Mouse (Mus musculus) gastrocnemius, adult 2 months (tissue): ENCODE data around the gene Gcm1. TPM values are rescaled to one million over a fixed set of nuclear protein-coding genes. Genes with fewer than 3 reads are reported as not detected.
A peak's percentile ranks its signal among the peaks of the same experiment; 100 is the strongest.

Source experiments
- DNase-seq: peaks from one replicate; pipeline ENCODE4 v3.0.0; 2022
- H3K27ac ChIP-seq: fragments of 200-600 bp; 2 replicates; pipeline ENCODE4 v1.8.1; 2022; ENCODE audit warnings: mild to moderate bottlenecking
- H3K4me3 ChIP-seq: fragments of 200-600 bp; 2 replicates; pipeline ENCODE4 v1.8.1; 2022; ENCODE audit warnings: mild to moderate bottlenecking, moderate library complexity
- CTCF ChIP-seq: fragments of 200-600 bp; IDR thresholded peaks from 2 replicates; pipeline ENCODE4 v1.8.1; 2022; ENCODE audit warnings: antibody characterized with exemption, mild to moderate bottlenecking, moderate library complexity
- intact Hi-C: fragments of 180-260 bp; cut with DNase I; formaldehyde crosslinking; loops from one replicate; pipeline ENCODE4 v1.15.1; 2025
- total RNA-seq, 2 experiments: library from RNA; stranded (reverse); gene quantifications; 2 replicates each; pipeline ENCODE4 v1.2.3; 2021

The Gcm1 gene
- total RNA-seq, 2 experiments from 2014 or later = not detected

- peak; percentile 45 for TF ChIP-seq CTCF
- Histone ChIP-seq H3K27ac (peak overlapping the region; percentile 99), H3K4me3 (peak overlapping the region; percentile 79)
- intact Hi-C loops = no loop called here
- no peak for DNase-seq
Measured at GRCm38 (mm10) chr9:78109656-78110055, 57.9 kb downstream of the Gcm1 start.

DNA sequence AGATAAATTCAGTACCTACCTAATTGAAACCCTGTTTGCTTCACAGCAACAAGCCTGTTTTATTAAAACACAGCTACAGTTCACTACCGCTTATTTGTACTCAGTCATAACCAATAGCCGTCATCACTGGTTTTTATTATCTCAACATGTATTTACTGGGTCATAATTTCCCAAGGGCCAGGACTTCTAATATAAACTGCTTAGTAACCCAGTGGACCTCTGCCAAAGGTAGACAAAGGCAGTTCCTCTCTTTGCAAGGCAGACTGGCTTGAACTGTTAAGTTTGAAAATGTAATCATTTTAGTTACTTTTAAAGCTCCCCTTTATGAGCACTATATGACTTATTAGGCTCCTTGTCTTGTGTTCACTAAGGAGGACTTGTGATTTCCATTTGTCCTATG, 59.7 kb downstream of the Gcm1 start:
- H3K27ac ChIP-seq = no peak overlapping the region
- intact Hi-C loops = no loop called here
- no peak for TF ChIP-seq CTCF
- H3K4me3 ChIP-seq = no peak overlapping the region
- DNase-seq = no peak

DNA sequence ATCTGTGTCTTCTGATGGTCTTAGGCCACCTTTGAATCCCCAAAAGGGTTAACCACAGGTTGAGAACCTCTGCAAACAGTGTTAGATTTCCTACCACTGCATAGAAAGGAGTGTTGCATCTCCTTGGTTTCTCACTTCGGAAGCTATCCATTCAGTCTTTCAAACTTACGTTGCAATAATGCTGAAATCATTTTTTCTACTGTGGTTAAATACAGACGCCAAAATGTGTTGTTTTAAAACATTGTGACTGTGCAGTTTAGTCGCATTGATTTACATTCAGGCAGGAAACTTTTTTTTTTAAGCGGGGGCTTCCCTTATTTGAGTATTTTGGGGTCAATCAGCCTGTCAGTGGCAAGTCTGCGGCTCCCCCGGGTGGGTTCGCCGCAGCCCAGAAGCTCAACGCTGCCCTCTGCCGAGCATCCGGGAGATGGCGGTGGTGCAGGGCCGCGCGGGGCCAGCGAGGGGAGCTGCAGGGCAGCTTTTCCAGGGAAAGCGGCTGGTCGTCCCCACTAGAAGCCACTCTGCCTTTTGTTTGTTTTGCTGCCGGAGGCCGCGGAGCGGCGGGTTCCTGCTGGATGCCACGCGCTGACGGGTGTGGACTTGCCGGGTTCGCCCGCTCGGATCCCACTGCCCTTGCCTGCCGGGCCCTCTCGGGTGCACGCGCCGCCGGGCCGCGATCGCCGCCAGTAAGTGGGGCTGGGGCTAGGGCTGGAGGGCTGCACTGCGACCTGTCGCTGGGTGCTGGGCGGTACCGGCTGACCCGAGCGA, 61.2 kb downstream of the Gcm1 start:
- intact Hi-C loops = loop anchor here (1.0 to 2.0 kb wide), 3 partner anchors 41 to 81 kb away; no protein-coding TSS in a partner anchor

DNA sequence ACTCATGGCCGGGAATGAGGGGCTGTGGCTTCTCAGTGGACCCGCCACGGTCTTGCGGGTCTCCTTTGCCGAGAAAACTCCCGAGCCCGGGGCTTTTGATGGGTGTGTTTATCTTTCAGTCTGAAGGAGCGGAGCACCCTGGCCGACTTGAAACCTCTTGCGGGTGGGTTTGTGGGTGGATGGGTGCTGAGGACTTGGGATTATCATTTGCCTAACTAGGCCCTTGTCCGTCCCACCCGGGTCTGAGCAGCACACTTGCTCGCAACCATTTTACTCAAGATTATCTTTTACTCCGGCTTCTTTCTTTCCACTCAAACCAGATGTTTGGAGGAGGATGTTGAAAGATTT, 61.8 kb downstream of the Gcm1 start:
- DNase-seq = no peak
- TF ChIP-seq CTCF = no peak
- intact Hi-C loops = loop anchor here (1.0 to 2.0 kb wide), 3 partner anchors 41 to 81 kb away; no protein-coding TSS in a partner anchor
- peak overlapping the region; percentile 90 for H3K4me3 ChIP-seq
- peak overlapping the region; percentile 96 for H3K27ac ChIP-seq

More for the DNA sequence above, 61.2 kb downstream of the Gcm1 start:
- no peak; the same call in 1 of the 2 replicates for TF ChIP-seq CTCF
- DNase-seq = peak; percentile 95
- H3K27ac ChIP-seq = peak overlapping the region; percentile 96
- H3K4me3 ChIP-seq = peak overlapping the region; percentile 90

Other genes starting within 250 kb of the Gcm1 start
- 10 to 100 TPM in 1 of 2 experiments, 1 to 10 TPM in 1; 8.7 to 14.3 TPM for gene Elovl5, start 134.6 kb upstream of the Gcm1 start, total RNA-seq
- gene Fbxo9, start 57.1 kb downstream of the Gcm1 start, total RNA-seq = 10 to 100 TPM; 43.3 to 49.0 TPM
- gene Ick, start 57.3 kb downstream of the Gcm1 start, total RNA-seq = 1 to 10 TPM; 5.0 to 6.4 TPM
- gene Gsta4, start 130.8 kb downstream of the Gcm1 start, total RNA-seq = 10 to 100 TPM; 10.3 to 22.8 TPM
- gene Gsta1, start 178.7 kb downstream of the Gcm1 start, total RNA-seq = under 1 TPM in 1 of 2 experiments, not detected in 1; 0.33 TPM
- not detected for gene Gm3776, start 205.2 kb downstream of the Gcm1 start, total RNA-seq
- not detected for gene Gm10639, start 238.0 kb downstream of the Gcm1 start, total RNA-seq